Mouse (Mus musculus) CH12.LX (cell line): ENCODE data around the gene Dpy19l3. TPM values are rescaled to one million over a fixed set of nuclear protein-coding genes. Genes with fewer than 3 reads are reported as not detected.

Source experiments
- DNase-seq: peaks from one replicate; pipeline ENCODE4 v3.0.0-alpha.2; 2013; ENCODE audit errors: extremely low read depth
- H3K27ac ChIP-seq: 2 replicates; pipeline ENCODE4 v1.5.1; 2012; ENCODE audit warnings: low read depth, mild to moderate bottlenecking, control low read depth, moderate library complexity; ENCODE audit not compliant: insufficient read depth
- H3K27me3 ChIP-seq: replicated peaks from 2 replicates; pipeline ENCODE3; 2012; ENCODE audit warnings: inconsistent platforms
- H3K36me3 ChIP-seq, 2 experiments: replicated peaks in 1 of 2; 2 replicates each; pipeline versions ENCODE3 to v1.6.1; 2012; ENCODE audit warnings: inconsistent platforms in 1 of 2, low read length in 1 of 2, mild to moderate bottlenecking in 1 of 2, mixed read lengths in 1 of 2, moderate library complexity in 1 of 2; ENCODE audit not compliant: control insufficient read depth in 1 of 2, insufficient read depth in 1 of 2
- H3K4me1 ChIP-seq, 2 experiments: 2 replicates each; pipeline ENCODE4 v1.6.1; 2012; ENCODE audit warnings: inconsistent platforms in 1 of 2, moderate library complexity in 1 of 2; ENCODE audit not compliant: insufficient read depth in 2 of 2, control insufficient read depth in 1 of 2
- H3K4me2 ChIP-seq: 2 replicates; pipeline ENCODE4 v1.6.1; 2012; ENCODE audit warnings: low read depth, mild to moderate bottlenecking, control low read depth; ENCODE audit not compliant: poor library complexity, insufficient read depth, severe bottlenecking
- H3K4me3 ChIP-seq, 3 experiments: fragments of 150-350 bp in 1 of 3; sonication (generic) in 1 of 3; replicated peaks in 1 of 3; 2 replicates each; pipeline versions ENCODE3 to v1.5.1; 2011 to 2012; ENCODE audit warnings: low read depth in 2 of 3, low read length in 2 of 3, mild to moderate bottlenecking in 2 of 3, moderate library complexity in 2 of 3, control low read depth in 1 of 3, improper control_type of control experiment in 1 of 3, inconsistent platforms in 1 of 3, mixed read lengths in 1 of 3; ENCODE audit not compliant: poor library complexity in 1 of 3
- H3K79me2 ChIP-seq: replicated peaks from 2 replicates; pipeline ENCODE4 v1.6.1; 2012; ENCODE audit warnings: mild to moderate bottlenecking, moderate library complexity; ENCODE audit not compliant: control insufficient read depth, poor library complexity, insufficient read depth, severe bottlenecking; ENCODE audit errors: extremely low read depth
- H3K9ac ChIP-seq: 2 replicates; pipeline ENCODE4 v1.6.1; 2012; ENCODE audit warnings: low read depth, mild to moderate bottlenecking, control low read depth, moderate library complexity; ENCODE audit not compliant: insufficient read depth
- H3K9me3 ChIP-seq: replicated peaks from 2 replicates; pipeline ENCODE3; 2012; ENCODE audit warnings: low read length, inconsistent platforms, mixed read lengths
- BHLHE40 ChIP-seq: IDR thresholded peaks from 2 replicates; pipeline ENCODE4 v1.6.1; 2011; ENCODE audit warnings: mild to moderate bottlenecking, low read depth, low read length, improper control_type of control experiment
- CHD2 ChIP-seq: IDR thresholded peaks from 2 replicates; pipeline ENCODE4 v1.6.1; 2011; ENCODE audit warnings: low read length, improper control_type of control experiment
- E2F4 ChIP-seq: IDR thresholded peaks from 2 replicates; pipeline ENCODE4 v1.6.1; 2011; ENCODE audit warnings: low read depth, low read length, improper control_type of control experiment; ENCODE audit not compliant: insufficient replicate concordance
- ELF1 ChIP-seq: IDR thresholded peaks from 2 replicates; pipeline ENCODE4 v1.6.1; 2014; ENCODE audit warnings: low read depth, mild to moderate bottlenecking, inconsistent platforms, low read length, improper control_type of control experiment
- EP300 ChIP-seq: IDR thresholded peaks from 2 replicates; pipeline ENCODE4 v1.6.1; 2011; ENCODE audit warnings: low read length, improper control_type of control experiment
- GABPA ChIP-seq: IDR thresholded peaks from 2 replicates; pipeline ENCODE4 v1.6.1; 2012; ENCODE audit warnings: low read depth, low read length, improper control_type of control experiment, inconsistent platforms; ENCODE audit not compliant: insufficient replicate concordance
- HCFC1 ChIP-seq: IDR thresholded peaks from 2 replicates; pipeline ENCODE4 v1.6.1; 2012; ENCODE audit warnings: low read depth, mild to moderate bottlenecking, inconsistent platforms, low read length, improper control_type of control experiment
- IRF4 ChIP-seq: IDR thresholded peaks from 2 replicates; pipeline ENCODE4 v1.6.1; 2014; ENCODE audit warnings: low read depth, mild to moderate bottlenecking, inconsistent platforms, low read length, improper control_type of control experiment
- JUN ChIP-seq: IDR thresholded peaks from 2 replicates; pipeline ENCODE4 v1.6.1; 2011; ENCODE audit warnings: low read depth, mild to moderate bottlenecking, low read length, improper control_type of control experiment, moderate library complexity; ENCODE audit not compliant: insufficient read depth
- MAFK ChIP-seq: IDR thresholded peaks from 2 replicates; pipeline ENCODE4 v1.6.1; 2011; ENCODE audit warnings: low read length, improper control_type of control experiment; ENCODE audit not compliant: insufficient replicate concordance
- MAX ChIP-seq: IDR thresholded peaks from 2 replicates; pipeline ENCODE4 v1.6.1; 2011; ENCODE audit warnings: low read length, improper control_type of control experiment
- MAZ ChIP-seq: IDR thresholded peaks from 2 replicates; pipeline ENCODE4 v1.6.1; 2012; ENCODE audit warnings: low read depth, mild to moderate bottlenecking, inconsistent platforms, low read length, improper control_type of control experiment, moderate library complexity
- MXI1 ChIP-seq: IDR thresholded peaks from 2 replicates; pipeline ENCODE4 v1.6.1; 2011; ENCODE audit warnings: mild to moderate bottlenecking, low read depth, low read length, improper control_type of control experiment
- MYC ChIP-seq: IDR thresholded peaks from 2 replicates; pipeline ENCODE4 v1.6.1; 2011; ENCODE audit warnings: low read depth, mild to moderate bottlenecking, improper control_type of control experiment, low read length
- NELFE ChIP-seq: IDR thresholded peaks from 2 replicates; pipeline ENCODE4 v1.6.1; 2011; ENCODE audit warnings: low read depth, low read length, improper control_type of control experiment
- NRF1 ChIP-seq: IDR thresholded peaks from 2 replicates; pipeline ENCODE4 v1.6.1; 2014; ENCODE audit warnings: low read depth, mild to moderate bottlenecking, inconsistent platforms, low read length, improper control_type of control experiment, moderate library complexity
- PAX5 ChIP-seq: IDR thresholded peaks from 2 replicates; pipeline ENCODE4 v1.6.1; 2012; ENCODE audit warnings: low read length, inconsistent platforms, mixed read lengths
- POLR2A ChIP-seq: IDR thresholded peaks from 2 replicates; pipeline ENCODE4 v1.6.1; 2011; ENCODE audit warnings: low read depth, mild to moderate bottlenecking, improper control_type of control experiment, low read length
- RCOR1 ChIP-seq: conservative IDR thresholded peaks from 2 replicates; pipeline ENCODE4 v1.6.1; 2012; ENCODE audit warnings: low read depth, mild to moderate bottlenecking, inconsistent platforms, low read length, improper control_type of control experiment
- SIN3A ChIP-seq: IDR thresholded peaks from 2 replicates; pipeline ENCODE4 v1.6.1; 2012; ENCODE audit warnings: low read length, improper control_type of control experiment, inconsistent platforms
- SMC3 ChIP-seq: IDR thresholded peaks from 2 replicates; pipeline ENCODE4 v1.6.1; 2011; ENCODE audit warnings: low read depth, low read length, improper control_type of control experiment
- TBP ChIP-seq: conservative IDR thresholded peaks from 2 replicates; pipeline ENCODE4 v1.6.1; 2011; ENCODE audit warnings: low read depth, low read length, improper control_type of control experiment
- UBTF ChIP-seq: IDR thresholded peaks from 2 replicates; pipeline ENCODE4 v1.6.1; 2012; ENCODE audit warnings: low read depth, mild to moderate bottlenecking, inconsistent platforms, low read length, improper control_type of control experiment, moderate library complexity
- USF1 ChIP-seq: IDR thresholded peaks from 2 replicates; pipeline ENCODE4 v1.6.1; 2014; ENCODE audit warnings: low read depth, mild to moderate bottlenecking, inconsistent platforms, low read length, improper control_type of control experiment
- USF2 ChIP-seq: conservative IDR thresholded peaks from 2 replicates; pipeline ENCODE4 v1.6.1; 2011; ENCODE audit warnings: low read depth, low read length, improper control_type of control experiment
- ZKSCAN1 ChIP-seq: IDR thresholded peaks from 2 replicates; pipeline ENCODE4 v1.6.1; 2012; ENCODE audit warnings: low read depth, inconsistent platforms, low read length, improper control_type of control experiment, borderline replicate concordance
- ZNF384 ChIP-seq: IDR thresholded peaks from 2 replicates; pipeline ENCODE4 v1.6.1; 2012; ENCODE audit warnings: low read depth, low read length, improper control_type of control experiment, inconsistent platforms
- dilution Hi-C: fragments of 300-500 bp; cut with MboI; formaldehyde crosslinking; loops from 2 replicates; pipeline ENCODE4 v1.14.3; 2020; ENCODE audit warnings: low sequenced_read_pairs; ENCODE audit not compliant: extremely low pct_unique_long_range_greater_than_20kb, extremely low pct_ligation_motif_present
- in situ Hi-C: fragments of 300-500 bp; cut with MboI; formaldehyde crosslinking; loops from 3 replicates; pipeline ENCODE4 v1.14.3; 2019; ENCODE audit warnings: low sequenced_read_pairs, low pct_ligation_motif_present, low pct_unique_long_range_greater_than_20kb, mixed read lengths
- polyA plus RNA-seq: library from polyadenylated mRNA; unstranded; fragments of >175 nt; gene quantifications from 2 replicates; pipeline ENCODE4 v1.2.1, GENCODE M21; 2012; ENCODE audit warnings: low read depth; ENCODE audit not compliant: insufficient read length
- total RNA-seq, 2 experiments: library from RNA; depleted of rRNA; stranded (reverse); fragments of 300-350 nt in 1 of 2; fragments of >200 nt in 1 of 2; gene quantifications; 2 replicates each; pipeline ENCODE4 v1.2.3; 2012 to 2014

Dpy19l3 gene
- total RNA-seq (2012; rRNA removed) (3.7 and 5.5 TPM in 2 replicates), total RNA-seq (2014; rRNA removed) (5.0 and 6.2 TPM in 2 replicates), polyA plus RNA-seq (15.4 and 18.3 TPM in 2 replicates)

DNA sequence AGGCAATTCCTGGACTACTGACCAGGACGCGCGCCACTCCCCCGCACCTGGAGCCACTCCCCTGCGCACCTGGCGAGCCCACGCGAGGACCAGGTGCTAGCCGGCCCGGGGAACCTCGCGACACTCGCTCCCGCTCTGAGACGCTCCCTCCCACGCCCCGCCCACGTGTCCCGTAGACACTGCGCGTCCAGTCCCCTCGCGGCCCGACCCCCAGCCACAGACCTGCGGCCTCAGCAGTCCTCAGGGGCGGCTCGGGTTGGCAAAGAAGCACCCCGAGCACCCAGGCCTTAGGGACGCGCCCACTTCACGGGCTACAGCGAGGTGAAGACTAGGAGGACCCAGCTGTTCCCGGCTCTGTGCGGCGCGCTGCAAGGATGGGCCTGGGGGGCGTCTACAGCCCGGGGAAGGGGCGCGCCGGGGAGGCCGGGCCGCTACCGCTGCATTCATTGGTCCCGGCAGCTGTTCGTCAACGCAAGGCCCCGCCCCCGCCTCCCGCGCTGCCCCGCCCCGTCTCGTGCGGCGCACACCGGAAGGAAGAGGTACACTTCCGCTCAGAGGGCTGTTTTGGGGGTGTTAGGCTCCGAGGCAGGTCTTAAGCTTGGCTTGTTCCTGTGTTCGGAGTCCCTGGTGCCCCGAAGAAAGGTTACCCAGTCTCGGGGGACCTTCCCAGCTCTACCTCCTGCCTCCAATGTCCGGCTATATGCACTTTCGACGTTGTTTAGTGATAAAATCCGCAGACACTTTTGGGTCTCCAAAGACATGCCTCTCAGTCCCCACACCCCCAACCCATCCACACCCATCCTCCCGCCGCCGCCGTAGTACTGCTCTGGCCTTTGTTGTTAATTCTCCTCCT is at the start of gene Dpy19l3:
Dpy19l3 (minus strand) TSS at position 422 of the 853 bp plus-strand sequence.
- Histone ChIP-seq H3K9ac (0 out of 2 replicates have a peak within 1 kb of the TSS, but pooled peaks have one; percentile 6), H3K79me2 (no peaks in the 10 kb centered on the region), H3K36me3 (no peaks in the 10 kb centered on the region), H3K9me3 (no peaks in the 10 kb centered on the region), H3K4me1 (peaks cover 2 to 38% of the 10 kb centered on the region in 2 experiments; a peak in 2 of 4 replicates), H3K4me3 (peak within 1 kb of the TSS; percentile 15 to 65 (median 61)), H3K4me2 (peak within 1 kb of the TSS; percentile 64), H3K27ac (no peak within 1 kb of the TSS), H3K27me3 (peaks cover 1% of the 10 kb centered on the region)
- in situ Hi-C loops, result no loop called here
- dilution Hi-C loops, result no loop called here
- TF ChIP-seq BHLHE40 (peak; percentile 98), GABPA (no peak), POLR2A (no peak), SIN3A (peak; percentile 24; the same call in 1 of the 2 replicates), HCFC1 (peak; percentile 40; the same call in 1 of the 2 replicates), NRF1 (0 out of 2 replicates have a peak, but pooled peaks have one; percentile 11), MYC (no peak), ELF1 (peak; percentile 54), EP300 (no peak), SMC3 (no peak)
- DNase-seq, result peak; percentile 45

DNA sequence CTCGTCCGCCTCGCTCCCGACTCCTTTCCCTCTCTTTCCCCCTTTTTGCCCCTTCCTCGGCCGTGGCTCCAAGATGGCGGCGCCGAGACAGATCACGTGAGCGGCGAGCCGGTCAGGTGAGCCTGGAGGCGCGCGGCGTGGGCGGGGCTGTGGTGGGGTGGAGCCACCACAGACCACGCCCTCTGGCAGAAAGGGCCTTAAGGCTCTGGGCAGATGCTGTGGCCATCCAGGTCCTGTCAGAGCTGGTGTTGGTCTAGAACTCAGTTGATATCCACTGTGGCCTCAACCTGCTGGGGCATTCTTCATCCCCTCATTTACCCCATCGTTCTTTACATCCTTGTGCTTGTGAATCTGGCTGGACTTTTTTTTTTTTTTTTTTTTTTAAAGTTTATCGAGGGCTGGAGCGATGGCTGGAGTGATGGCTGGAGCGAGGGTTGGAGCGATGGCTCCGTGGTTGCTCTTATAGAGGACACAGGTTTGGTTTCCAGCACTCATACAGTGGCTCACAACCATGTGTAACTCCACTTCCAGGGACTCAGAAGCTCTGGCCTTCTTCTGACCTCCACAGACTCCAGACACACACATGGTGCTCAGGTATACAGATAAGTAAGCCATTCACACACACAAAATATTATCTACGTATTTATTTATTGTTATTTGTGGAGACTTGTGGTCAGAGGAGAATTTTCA is 48.8 kb upstream of the Dpy19l3 start, which contains the start of gene Zfp507:
Zfp507 (minus strand) TSS at position 98 of the 690 bp plus-strand sequence.
- H3K4me3 ChIP-seq, result peak within 1 kb of the TSS; percentile 76 to 96 (median 91)
- DNase-seq, result peak; percentile 84
- in situ Hi-C loops, result no loop called here
- no peak for TF ChIP-seq EP300
- TF ChIP-seq CHD2, result no peak
- TF ChIP-seq PAX5, result no peak
- peak; percentile 76 for TF ChIP-seq HCFC1
- no peak for TF ChIP-seq RCOR1
- TF ChIP-seq TBP, result 0 out of 2 replicates have a peak, but pooled peaks have one; percentile 44
- TF ChIP-seq BHLHE40, result peak; percentile 98
- TF ChIP-seq E2F4, result no peak
- no peak for TF ChIP-seq UBTF
- TF ChIP-seq POLR2A, result peak; percentile 68
- TF ChIP-seq USF2, result peak; percentile 93
- TF ChIP-seq MAX, result peak; percentile 90
- TF ChIP-seq IRF4, result no peak
- no peak for TF ChIP-seq GABPA
- TF ChIP-seq NELFE, result peak; percentile 52
- no peak for TF ChIP-seq MAZ
- TF ChIP-seq ELF1, result no peak
- no peak for TF ChIP-seq ZKSCAN1
- TF ChIP-seq USF1, result peak; percentile 97
- no peak for TF ChIP-seq MAFK
- TF ChIP-seq MYC, result 0 out of 2 replicates have a peak, but pooled peaks have one; percentile 44
- TF ChIP-seq NRF1, result peak; percentile 60
- peak; percentile 79 for TF ChIP-seq ZNF384
- TF ChIP-seq JUN, result no peak
- no peak; the same call in none of the 2 replicates for TF ChIP-seq MXI1
- TF ChIP-seq SMC3, result no peak

More for the DNA sequence above, 48.8 kb upstream of the Dpy19l3 start, which contains the start of gene Zfp507:
- Histone ChIP-seq H3K4me1 (peaks cover 6 to 23% of the 10 kb centered on the region in 2 experiments), H3K4me2 (peak within 1 kb of the TSS; percentile 10; the same call in 1 of the 2 replicates), H3K36me3 (peaks cover 23 to 31% of the 10 kb centered on the region in 2 experiments), H3K27ac (peak within 1 kb of the TSS; percentile 64), H3K27me3 (no peaks in the 10 kb centered on the region), H3K79me2 (peaks cover 23% of the 10 kb centered on the region), H3K9me3 (no peaks in the 10 kb centered on the region), H3K9ac (peak within 1 kb of the TSS; percentile 97)
- dilution Hi-C loops, result no loop called here
